Mouse (Mus musculus) frontal cortex, adult (tissue): Measurements from ENCODE around the gene Cep152.
A peak's percentile ranks its signal among the peaks of the same experiment; 100 is the strongest.

Experiments
- ATAC-seq: cut with Nextera tagmentation; 2 replicates; pipeline ENCODE4 v1.9.2; 2017; ENCODE audit warnings: mild to moderate bottlenecking, moderate library complexity, mixed read lengths; ENCODE audit not compliant: low TSS enrichment

Cep152 gene

DNA sequence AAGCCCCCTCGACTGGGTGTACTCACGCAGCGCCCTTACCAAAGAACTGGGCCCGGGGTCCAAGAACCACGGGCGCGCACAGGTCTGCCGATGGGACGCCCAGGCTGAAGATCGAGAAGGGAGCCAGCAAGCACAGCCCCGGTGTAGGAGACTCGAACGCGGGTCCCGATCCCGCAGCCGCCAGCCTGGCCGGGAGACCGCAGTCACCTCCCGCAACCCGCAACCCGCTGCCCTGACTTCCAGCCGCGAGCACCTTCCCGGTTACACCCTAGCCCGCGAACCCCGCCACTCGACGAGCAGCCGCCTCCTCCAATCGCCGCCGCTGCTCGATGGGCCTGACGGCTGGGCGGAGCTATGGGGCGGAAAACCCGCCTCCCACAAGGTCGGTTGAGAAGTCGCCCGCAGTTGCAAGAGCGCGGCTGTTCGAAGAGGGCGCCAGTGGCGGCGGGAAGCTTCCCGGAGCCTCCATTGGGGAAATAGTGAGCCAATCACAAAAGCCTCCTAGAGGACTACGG, at the start of gene Cep152:
Gene Cep152 (minus strand): TSS at position 277 of the 515 bp plus-strand sequence.
- peak; percentile 100 for ATAC-seq

DNA sequence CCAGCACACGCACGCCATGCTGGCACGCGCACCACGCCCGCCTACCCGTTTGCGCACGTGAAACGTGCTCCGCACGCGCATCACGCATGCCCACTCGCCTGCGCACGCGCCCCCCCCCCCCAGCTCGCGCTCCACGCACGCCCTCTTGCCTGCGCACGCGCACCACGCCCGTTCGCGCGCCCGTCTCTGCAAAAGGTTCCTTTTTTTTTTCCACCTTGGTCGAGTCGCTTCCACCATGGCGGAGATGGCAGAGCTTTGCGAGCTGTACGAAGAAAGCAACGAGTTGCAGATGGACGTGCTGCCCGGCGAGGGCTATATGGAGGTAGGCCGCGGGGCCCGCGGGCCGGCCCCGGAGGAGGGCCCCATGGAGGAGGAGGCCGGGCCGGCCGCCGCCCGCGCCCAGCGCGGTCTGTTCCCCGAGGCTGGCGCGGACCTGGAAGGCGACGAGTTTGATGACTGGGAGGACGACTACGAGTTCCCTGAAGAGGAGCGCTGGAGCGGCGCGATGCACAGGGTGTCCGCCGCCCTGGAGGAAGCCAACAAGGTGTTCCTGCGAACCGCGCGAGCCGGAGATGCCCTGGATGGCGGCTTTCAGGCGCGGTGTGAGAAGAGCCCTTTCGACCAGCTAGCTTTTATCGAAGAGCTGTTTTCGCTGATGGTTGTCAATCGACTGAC, 48.2 kb upstream of the Cep152 start, which contains the start of gene Eid1:
Gene Eid1 (plus strand): TSS at position 139 of the 675 bp plus-strand sequence.
- ATAC-seq, result peak; percentile 85

DNA sequence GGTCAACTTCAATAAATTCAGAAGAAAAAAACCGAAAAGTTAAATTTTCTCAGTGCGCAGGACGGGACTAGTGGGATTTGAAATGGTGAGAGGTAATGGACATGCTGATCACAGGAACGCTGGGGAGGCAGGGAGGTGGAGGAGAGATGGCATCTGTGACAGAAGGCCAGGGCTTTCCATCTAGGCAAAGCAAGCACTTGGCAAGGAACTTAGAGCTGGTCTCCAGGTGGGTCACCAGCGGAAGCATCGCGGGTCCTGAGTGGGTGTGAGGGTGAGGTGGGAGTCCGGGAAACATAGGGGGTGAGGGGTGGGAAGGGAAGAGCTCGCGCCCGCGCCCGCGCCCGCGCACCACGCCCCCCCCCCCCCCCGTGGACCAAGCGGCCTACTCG, 47.6 kb upstream of the Cep152 start:
- peak; percentile 48 for ATAC-seq

DNA sequence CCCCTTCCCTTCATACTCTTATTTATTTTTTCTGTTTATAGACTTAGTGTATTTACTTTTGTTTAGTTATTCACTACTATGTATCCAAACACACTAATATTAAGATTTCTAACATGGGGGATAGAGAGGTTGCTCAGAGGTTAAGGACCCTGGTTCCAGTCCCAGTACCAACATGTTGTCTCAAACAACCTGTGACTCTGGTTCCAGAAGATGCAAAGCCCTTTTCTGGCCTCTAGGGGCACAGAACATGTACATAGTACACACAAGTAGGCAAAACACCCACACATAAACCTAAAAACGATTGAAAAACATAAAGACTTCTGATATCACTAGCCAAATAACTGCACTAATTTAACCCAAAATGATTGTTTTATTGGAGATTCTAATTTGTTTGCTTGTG, 45.9 kb upstream of the Cep152 start:
- no peak for ATAC-seq

DNA sequence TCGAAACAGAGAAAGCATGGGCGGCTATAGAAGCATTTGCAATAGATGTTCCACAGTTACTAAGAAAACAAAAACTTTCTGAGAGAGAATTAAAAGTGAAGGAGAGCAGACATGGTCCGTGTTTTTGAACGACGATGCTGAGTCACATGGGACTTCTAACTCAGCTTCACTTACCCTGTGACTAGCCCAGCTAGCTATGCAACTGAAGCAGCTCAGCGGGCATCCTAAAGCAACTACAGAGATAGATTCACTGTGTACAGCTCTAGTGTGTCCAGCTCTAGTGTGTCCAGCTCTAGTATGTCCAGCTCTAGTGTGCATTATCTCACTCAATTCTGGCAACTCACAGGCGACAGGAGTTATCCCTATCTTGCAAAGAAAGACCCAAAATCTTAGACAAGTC, 42.8 kb upstream of the Cep152 start:
- ATAC-seq, result no peak

DNA sequence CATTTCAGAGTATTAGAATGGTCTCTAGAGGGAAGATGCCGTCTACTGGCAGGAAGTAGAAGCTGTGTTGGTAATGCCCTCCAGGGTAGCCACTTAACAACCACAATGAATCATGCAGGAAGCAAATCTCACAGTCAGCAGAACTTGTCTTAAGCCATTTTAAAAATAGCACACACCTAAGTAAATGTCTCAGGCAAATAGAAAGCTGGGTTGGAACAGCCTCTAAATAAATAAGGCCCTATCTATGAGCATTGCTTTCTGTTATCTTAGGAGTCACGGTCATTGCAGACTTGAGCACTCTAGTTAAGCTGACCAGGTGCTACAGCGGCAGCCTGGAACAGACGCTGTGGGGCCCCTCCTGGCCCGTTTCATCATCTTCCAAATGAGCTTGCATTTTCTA, 42.3 kb upstream of the Cep152 start:
- ATAC-seq, result no peak

DNA sequence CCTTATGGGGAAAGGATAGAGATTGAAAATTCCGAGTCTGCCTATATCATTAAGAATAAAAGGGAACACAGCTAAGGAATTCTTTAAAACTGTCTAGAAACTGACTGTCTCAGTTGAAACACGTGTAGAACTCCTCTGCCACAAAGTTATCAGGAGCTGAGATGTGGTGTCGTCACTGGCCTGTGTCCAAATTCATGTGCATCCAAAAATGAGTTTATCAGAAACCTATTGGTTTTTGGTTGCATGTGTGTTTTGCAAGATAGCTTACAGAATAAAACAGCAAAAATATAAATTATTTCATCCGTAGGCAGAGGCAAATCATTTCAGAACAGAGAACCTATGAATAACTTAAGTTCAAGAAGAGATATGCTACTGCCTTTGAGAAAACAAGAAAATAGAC, 41.8 kb upstream of the Cep152 start:
- ATAC-seq, result no peak

DNA sequence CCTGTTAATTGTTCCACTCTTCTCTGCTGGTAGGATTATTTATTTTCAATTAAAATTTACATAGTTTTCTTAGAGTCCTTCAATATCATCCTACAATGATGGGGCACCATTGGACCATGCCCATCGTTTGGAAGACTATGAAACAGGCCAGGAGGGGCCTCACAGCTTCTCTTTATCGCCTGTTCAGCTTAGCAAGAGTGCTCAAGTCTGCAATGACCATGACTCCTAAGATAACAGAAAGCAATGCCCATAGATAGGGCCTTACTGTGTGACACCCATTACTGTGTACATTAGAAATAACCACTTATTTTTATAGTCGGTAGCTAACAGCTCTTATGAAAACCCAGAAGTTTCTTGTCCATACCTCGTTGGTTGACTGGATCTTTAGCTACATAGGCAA, 41.0 kb upstream of the Cep152 start:
- no peak for ATAC-seq

DNA sequence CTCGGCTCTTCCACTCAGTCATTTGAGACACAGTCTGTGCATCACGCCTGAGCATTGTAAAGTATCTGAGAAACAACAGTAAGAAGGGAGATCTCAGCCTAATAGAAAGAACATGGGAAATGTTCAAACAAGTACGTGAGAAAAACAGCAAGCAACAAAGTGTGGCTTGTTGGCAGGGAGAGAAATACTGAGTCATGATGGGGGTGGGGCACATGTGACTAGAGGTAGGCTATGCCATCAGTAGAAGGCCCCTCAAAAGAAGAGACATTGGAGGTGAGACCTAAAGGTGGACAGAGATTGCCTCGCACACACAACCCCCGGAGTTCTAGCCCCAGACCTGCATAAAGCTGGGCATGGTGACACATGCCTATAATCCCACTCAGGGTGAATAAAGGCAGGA, 40.3 kb upstream of the Cep152 start:
- ATAC-seq, result no peak

DNA sequence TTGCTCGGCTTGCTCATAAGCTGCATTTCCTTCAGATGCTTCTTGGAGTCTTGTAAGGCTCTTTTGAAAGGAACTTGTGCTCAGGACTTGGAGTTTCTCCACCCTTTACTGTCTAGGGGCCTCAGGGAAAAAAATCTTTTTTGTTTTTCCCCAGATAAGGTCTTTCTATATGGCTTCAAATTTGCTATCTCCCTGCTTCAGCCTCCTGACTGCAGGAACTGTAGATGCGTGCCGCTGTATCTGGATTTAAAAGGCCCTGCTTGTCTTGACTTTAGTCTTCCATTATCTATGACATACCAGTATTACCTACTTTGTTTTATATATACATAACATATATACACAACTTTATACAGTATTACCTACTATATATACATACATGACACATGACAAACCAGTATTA, 37.6 kb upstream of the Cep152 start:
- ATAC-seq, result no peak

DNA sequence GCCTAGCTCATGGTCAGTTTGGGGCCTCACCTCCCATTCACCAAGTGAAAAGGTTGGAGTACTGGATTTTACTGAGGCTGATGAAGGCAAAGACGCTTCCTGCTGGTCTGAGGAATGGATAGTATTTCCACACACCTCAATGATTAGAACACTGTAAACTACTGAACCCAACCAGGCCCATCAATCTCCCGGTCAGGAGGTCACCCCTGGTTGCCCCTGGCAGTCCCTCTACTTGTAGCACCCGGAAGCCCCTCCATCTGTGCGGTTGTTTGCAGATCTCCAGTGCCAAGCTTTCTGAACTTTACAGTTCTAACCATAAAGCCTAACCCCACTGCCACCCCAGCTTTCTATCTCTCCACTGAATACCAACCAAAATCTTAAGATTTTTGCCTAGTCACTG, 36.2 kb upstream of the Cep152 start:
- no peak for ATAC-seq

DNA sequence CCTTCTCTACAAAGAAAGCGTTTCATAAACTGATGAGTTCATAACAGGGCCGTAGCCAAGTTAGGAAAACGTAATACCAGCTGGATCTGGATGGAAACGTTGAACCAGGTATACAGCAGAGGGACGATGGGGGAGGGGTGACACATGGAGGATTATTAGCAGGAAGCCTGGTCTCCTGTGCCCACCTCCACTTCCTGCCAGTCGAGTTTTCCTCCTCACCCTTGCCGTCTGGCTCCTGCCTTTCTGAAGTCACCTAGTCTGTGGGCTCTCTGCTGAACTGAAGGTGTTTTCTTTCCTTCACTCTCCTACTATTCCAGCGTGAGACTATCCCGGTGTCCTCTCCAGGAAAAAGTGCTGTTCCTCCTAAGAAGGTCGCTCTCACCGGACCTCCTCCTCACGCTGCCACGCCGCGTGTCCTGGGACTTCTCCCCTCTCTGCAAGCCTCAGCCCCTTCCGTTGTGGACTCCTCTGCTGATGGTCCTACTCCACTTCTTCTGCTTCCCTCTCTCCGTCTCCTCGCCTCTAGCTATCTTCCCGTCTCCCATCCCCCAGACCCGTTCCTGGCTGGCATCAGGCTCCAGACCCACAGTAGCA, 35.7 kb upstream of the Cep152 start:
- peak; percentile 11; the same call in 1 of the 2 replicates for ATAC-seq

DNA sequence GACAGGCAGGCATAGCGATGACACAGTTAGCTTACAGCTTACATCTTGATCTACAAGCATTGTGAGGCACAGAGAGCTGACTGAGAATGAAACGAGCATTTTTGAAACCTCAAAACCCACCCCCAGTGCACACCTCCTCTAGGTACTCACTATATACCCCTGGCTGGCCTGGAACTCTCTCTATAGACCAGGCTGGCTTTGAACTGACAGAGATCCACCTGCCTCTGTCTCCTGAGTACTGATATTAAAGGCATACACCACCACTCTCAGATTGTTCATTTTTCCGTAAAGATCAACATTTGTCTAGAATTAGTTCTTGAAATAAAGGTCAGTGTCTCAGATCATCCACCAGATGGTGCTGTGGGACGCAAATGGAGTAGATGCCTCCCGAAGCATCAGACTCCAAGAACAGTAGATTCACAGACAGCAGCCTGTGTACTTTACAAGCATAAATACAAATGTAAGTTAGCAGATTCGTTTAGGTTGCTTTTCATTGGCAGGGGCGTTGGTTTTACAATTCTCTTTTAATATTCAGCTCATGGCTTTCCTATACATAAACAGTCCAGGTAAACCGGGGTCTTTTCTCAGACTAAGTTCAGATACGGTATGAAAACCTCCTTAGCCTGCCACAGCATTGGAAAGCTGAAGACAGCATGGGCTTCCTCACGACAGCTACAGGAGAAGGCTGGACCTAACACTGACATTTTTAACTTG, 35.1 kb upstream of the Cep152 start:
- peak; percentile 95 for ATAC-seq

DNA sequence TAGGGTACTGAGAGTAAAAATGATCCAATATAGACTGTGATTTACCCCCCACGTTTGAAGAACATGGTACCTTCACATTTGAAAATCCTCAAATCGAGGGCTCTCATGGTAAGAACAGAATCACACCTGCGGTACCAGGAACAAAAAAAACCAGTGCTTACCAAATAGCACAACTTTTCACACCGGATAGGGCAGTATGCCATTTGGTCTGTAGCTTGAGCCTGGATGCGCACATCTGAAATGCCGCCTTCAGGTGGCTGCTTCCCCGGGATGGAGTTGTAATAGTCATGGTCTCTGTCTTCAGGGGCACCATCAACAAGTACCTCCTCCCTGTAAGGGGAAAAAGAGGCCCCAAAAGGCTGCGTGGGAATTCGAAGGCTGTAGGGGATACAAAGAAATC, 30.5 kb upstream of the Cep152 start:
- no peak for ATAC-seq

DNA sequence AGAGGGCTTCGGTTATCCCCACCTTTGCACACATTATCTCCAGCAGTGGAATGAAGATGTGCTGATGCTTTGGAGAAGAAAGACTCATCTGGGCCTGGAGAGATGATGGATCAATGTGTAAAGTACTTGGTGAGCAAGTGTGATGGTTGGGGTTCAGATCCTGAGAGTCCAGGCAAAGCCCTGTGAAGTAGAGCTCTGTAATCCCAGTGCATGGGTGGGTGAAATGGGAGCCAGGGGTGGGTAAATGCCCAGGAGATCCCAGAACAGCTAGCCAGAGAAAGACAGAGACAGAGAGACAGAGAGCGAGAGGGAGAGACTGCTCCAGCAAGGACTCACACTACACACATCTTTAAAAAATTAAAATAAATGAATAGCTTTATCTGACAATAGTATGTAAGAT, 28.4 kb upstream of the Cep152 start:
- ATAC-seq, result no peak

DNA sequence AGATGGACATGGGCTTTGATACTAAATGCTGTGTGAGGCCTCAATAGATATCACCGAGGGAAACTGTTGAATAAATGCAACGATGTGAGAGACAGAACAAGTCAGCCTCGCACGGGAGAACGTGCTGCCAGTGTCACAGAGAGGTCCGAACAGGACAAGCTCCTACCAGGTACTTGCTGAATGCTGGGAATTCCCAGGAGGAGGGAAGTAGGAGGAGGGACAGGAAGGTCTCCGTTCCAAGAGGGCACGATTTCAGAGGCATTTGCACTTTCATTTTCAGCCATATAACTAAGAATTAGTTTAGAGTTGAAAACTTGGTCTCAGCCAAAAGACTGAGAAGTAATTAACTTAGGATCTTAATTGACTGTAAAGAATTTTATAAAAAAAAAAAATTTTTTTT, 26.6 kb upstream of the Cep152 start:
- ATAC-seq, result no peak

DNA sequence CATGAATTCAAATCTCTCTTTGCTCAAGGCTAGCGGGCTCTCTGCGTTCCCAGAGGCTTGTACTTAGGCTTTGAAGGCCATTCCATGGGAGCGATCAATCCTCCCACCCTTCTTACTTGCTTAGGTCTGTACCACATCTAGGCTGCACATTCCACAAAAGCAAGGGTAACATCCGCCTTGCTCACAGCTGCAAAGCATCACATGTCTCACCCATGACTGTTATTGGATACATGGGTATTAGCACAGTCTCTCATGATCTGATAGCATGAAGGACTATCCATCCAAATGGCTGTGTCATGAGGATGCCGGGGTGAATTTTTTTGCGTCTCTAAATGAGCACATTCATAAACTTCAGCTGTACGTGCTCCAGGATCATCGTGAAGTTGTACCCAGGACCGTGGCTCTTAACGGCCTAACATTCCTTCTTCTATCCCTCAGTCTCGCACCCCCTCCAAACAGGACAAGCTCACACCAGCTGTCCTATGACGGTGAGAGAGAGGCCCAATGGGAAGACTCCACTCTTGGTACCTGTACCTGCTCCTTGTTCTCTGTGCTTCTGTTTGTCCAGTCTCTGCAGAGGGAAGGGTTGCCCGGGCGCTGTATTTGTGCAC, 25.9 kb upstream of the Cep152 start:
- no peak for ATAC-seq

DNA sequence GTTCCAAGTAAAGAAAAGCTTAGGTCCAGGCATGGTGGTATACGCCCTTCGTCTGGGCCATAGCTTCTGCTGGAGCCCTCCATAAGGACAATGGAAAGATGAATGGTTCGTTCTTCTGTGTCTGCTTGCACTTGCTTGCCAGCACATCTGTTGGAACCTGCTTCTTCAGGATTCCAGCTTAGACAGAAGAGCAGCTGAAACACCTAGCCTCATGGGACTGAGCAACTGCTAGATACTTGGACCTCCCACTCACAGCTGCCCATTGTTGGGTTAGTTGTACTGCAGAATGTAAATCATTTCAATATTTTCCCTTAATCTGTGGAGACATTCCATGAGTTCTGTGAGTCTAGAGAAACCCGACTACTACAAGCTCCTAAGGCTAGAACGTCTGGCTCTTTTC, 25.1 kb upstream of the Cep152 start:
- no peak for ATAC-seq

DNA sequence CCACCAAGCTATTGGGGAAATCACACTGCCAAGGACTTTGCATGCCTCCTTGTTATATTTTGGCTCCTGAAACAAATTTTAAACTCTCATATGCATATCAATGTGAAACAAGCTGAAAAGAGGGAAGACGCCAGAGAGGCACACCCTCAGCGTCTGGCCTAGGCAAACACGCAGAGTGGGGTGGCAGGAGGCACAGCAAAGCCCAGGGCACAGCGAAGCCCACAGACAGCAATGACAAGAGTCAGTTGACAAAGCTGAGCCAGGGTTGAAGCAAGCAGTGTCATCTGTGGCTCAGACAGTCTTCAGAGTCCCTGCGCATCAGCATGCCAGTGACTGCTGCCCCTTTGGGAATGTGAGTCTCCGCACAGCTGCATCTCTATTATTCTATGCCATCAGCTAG, 20.0 kb upstream of the Cep152 start:
- no peak for ATAC-seq

DNA sequence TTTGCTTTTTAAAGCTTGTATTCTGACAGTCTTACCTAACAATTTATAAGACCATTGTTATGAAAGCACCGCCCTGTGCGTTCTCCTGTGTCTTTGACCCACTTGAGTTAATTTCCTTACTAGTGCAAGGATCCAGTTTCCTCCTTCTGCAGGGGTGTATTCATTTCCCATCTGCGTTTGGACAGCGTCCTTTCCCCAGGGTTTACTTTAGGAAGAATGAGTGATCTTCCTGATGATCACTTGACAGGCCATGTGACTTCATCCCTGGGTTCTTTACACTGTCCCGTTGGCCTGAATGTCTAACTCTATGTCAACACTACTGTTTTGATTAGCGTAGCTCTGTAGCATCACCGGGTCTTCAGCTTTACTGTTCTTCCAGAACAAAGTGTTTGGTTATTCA, 12.4 kb upstream of the Cep152 start:
- no peak for ATAC-seq

DNA sequence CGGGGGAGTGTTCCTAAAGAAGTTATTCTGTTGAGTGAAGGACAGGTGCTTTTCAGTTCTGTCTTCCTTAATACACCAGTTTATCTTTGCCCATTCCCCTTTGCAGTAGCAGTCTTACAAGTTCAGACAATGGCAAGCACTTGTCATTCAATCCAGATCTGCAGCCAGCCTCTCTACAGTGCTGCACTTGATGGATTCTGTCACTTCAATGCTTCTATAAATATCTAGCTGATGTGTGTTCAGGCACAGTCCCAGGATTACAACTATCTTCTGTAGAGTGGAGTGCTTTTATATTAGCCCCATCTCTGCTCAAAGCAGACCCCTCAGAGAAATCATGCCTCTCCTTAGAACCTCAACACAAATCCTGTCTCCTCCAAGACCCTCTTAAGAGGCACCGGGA, 5.1 kb upstream of the Cep152 start:
- no peak for ATAC-seq

DNA sequence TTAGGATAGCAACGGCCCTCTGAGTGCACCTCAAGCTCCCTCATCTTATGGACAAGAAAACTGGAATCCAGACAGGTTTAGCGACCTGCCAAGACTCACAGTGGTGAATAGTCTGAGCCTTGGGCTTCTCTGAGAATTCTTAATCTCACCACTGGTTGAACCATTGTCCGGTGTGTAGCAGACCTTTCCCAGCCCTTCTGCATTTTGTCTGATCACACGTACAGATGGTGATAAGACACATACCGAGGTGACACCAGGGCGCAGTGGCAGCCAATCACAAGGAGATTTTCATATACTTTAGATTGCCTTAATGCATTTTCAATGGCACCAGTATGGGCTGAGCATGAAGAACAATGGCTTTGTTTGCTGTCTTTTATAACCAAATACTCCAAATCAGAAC, 3.6 kb upstream of the Cep152 start:
- ATAC-seq, result no peak

DNA sequence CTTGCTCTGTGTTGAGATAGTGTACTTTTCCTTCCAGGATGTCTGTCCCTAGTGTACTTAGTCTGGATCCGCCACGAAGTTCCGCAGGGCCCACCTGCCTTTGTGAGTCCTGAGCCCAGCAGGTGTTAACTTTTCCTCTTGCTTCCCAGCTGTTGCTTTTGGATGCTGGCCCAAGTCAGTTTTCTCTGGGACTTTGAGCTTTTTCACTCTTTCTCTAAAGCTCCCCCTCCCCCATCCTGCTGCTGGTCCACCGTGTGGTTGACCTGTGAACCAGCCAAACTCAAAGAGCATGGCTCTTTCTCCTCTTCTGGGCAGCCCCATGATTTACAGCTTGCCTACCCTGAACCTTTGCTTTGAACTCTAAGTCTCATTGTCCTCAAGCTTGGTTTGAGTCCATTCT, 1.6 kb upstream of the Cep152 start:
- no peak for ATAC-seq
